Mouse (Mus musculus): ENCODE data around the gene Dnajc9.

DNA sequence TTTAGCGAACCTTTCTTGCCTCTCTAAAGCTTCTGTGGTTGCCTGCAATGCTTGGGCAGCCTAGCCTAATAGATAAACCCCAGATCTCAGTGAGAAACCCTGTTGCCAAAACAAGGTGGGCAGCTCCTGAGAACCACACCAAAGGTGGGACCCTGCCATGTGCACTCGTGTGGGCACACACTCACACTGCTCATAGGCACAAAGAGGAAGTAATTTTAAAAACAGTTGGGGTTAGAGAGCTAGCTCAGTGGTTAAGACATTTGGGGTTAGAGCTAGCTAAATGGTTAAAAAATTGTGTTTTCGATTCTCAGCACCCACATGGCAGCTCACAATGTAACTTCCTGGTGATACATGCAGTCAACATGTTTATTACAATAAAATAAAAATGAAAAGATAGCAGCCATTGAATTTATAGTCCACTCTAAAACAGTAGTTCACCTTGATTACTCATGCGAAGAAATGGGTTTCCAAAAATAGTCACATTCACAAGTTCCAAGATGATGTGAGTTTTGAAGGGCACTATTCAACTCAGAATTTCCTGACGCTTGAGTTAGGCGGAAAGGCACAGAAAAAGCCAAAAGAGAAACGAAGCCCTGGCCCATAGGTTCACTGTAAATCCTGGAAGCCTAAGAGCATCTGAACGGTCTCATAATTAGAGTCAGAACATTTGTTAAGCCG, 8.8 kb downstream of the Dnajc9 start:
- TF ChIP-seq CTCF (IDR thresholded peaks at IDR 0.05; ENCODE audit: low read depth, low read length) (no peak), POLR2A (IDR thresholded peaks at IDR 0.05; ENCODE audit: insufficient read depth, low read length) (no peak)
